Mouse (Mus musculus) 416B (cell line): ENCODE measurements around the gene Olfr898.

Experiments
- DNase-seq: peaks from one replicate; pipeline ENCODE4 v3.0.0; 2011; ENCODE audit warnings: low read depth

The Olfr898 gene

GRCm38 (mm10) chr9:38348111-38348510 is at the start of gene Olfr898:
Gene Olfr898, plus strand, starts transcription at chr9:38348411.
- DNase-seq = no peak

DNA sequence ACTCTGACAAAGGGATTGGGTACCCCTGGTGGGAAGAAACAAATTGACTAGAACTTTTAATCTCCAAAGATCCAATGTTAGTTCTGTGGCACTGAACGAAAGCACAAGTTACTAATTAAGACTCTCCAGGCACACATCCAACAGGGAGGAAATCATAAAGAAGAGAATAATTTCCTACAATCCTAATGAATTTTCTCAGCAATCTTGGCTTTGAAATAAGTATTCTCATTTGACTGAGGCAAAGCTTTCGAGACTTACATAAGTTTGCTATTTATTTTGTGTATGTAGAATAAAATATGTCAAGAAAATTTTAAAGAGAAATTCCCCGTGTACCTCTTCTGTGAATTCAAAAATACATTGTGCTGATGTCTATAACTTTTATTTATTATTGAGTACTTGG is 19.5 kb upstream of the Olfr898 start, which contains the start of gene Olfr25:
Gene Olfr25 (plus strand): TSS at position 301 of the 400 bp plus-strand sequence.
- DNase-seq = no peak

- no peak for DNase-seq
Observed at GRCm38 (mm10) chr9:38366596-38366995, 18.4 kb downstream of the Olfr898 start, which contains the start of gene Olfr250. Gene Olfr250, plus strand, starts transcription at chr9:38366896.

- no peak for DNase-seq
Observed at GRCm38 (mm10) chr9:38376786-38377185, 28.6 kb downstream of the Olfr898 start, which contains the start of gene Olfr251. Gene Olfr251, plus strand, starts transcription at chr9:38377086.

- DNase-seq = no peak
Observed at GRCm38 (mm10) chr9:38401398-38401797, 53.2 kb downstream of the Olfr898 start, which contains the start of gene Olfr147. Gene Olfr147, plus strand, starts transcription at chr9:38401698.
